Mouse (Mus musculus): ENCODE data around the gene Rab21. TPM values are rescaled to one million over a fixed set of nuclear protein-coding genes. Genes with fewer than 3 reads are reported as not detected.
"Not testable (repeated sequence)": the region's sequence is repeated elsewhere in the genome, so short reads cannot be mapped to it uniquely, and the experiment has no call there.

The Rab21 gene
- polyA plus RNA-seq, 1 experiment from 2014 or later = 13.5 TPM

GRCm38 (mm10) chr10:115321317-115322035 is 6.1 kb upstream of the Rab21 start:
- WGBS = 84% methylated on average over 5 of the region's 5 CpGs
- H3K27me3 ChIP-seq = no peaks in the 10 kb centered on the region
- peaks cover under 1% of the 10 kb centered on the region for H3K4me1 ChIP-seq (replicated peaks)
- no peak for ATAC-seq (ENCODE audit: low FRiP score, low read depth)
- H3K9me3 ChIP-seq = no peaks in the 10 kb centered on the region
- no peak overlapping the region for H3K9ac ChIP-seq
- no peaks in the 10 kb centered on the region for H3K36me3 ChIP-seq
- no peak overlapping the region for H3K4me2 ChIP-seq
- no peak overlapping the region for H3K27ac ChIP-seq (replicated peaks)
- no peak overlapping the region for H3K4me3 ChIP-seq

GRCm38 (mm10) chr10:115318388-115318787 is 3.0 kb upstream of the Rab21 start:
- ATAC-seq (ENCODE audit: low FRiP score, low read depth); H3K9me3 ChIP-seq; H3K4me3 ChIP-seq; H3K4me2 ChIP-seq; H3K9ac ChIP-seq; H3K27me3 ChIP-seq; H3K36me3 ChIP-seq; H3K27ac ChIP-seq (replicated peaks): not testable (repeated sequence)
- peaks cover 15% of the 10 kb centered on the region for H3K4me1 ChIP-seq (replicated peaks)
- 75% methylated on average over 3 of the region's 3 CpGs for WGBS

- Histone ChIP-seq H3K4me1 (replicated peaks) (peaks cover 34% of the 10 kb centered on the region), H3K4me2 (peak overlapping the region; percentile 68), H3K27me3 (no peaks in the 10 kb centered on the region), H3K27ac (replicated peaks) (peak overlapping the region; percentile 96), H3K36me3 (no peaks in the 10 kb centered on the region), H3K9ac (no peak overlapping the region), H3K9me3 (no peaks in the 10 kb centered on the region), H3K4me3 (peak overlapping the region; percentile 98)
- ATAC-seq (ENCODE audit: low FRiP score, low read depth) = no peak
- WGBS = 45% methylated on average over 11 of the region's 11 CpGs
Measured at GRCm38 (mm10) chr10:115316313-115316712, 919 bp upstream of the Rab21 start.

GRCm38 (mm10) chr10:115314582-115315452 is 577 bp downstream of the Rab21 start:
- peak; percentile 75 for ATAC-seq (ENCODE audit: low FRiP score, low read depth)
- WGBS = 2% methylated on average over 51 of the region's 73 CpGs

GRCm38 (mm10) chr10:115314287-115314581 is 1.2 kb downstream of the Rab21 start:
- Histone ChIP-seq H3K27ac (replicated peaks) (0 out of 2 replicates have a peak overlapping the region, but pooled peaks have one; percentile 96), H3K9me3 (no peaks in the 10 kb centered on the region), H3K27me3 (no peaks in the 10 kb centered on the region), H3K36me3 (no peaks in the 10 kb centered on the region), H3K9ac (peak overlapping the region; percentile 97), H3K4me3 (peak overlapping the region; percentile 98), H3K4me1 (replicated peaks) (peaks cover 41% of the 10 kb centered on the region), H3K4me2 (peak overlapping the region; percentile 68)
- ATAC-seq (ENCODE audit: low FRiP score, low read depth) = no peak
- 19% methylated on average over 6 of the region's 6 CpGs for WGBS

More at GRCm38 (mm10) chr10:115314582-115315452, 577 bp downstream of the Rab21 start:
- H3K36me3 ChIP-seq = no peaks in the 10 kb centered on the region
- peak overlapping the region; percentile 68 for H3K4me2 ChIP-seq
- H3K9me3 ChIP-seq = no peaks in the 10 kb centered on the region
- peak overlapping the region; percentile 96 for H3K27ac ChIP-seq (replicated peaks)
- peak overlapping the region; percentile 98 for H3K4me3 ChIP-seq
- H3K4me1 ChIP-seq (replicated peaks) = peaks cover 41% of the 10 kb centered on the region
- no peaks in the 10 kb centered on the region for H3K27me3 ChIP-seq
- peak overlapping the region; percentile 97 for H3K9ac ChIP-seq

GRCm38 (mm10) chr10:115313641-115314286 is 1.6 kb downstream of the Rab21 start:
- WGBS = 53% methylated on average over 14 of the region's 14 CpGs
- ATAC-seq (ENCODE audit: low FRiP score, low read depth) = no peak
- Histone ChIP-seq H3K27ac (replicated peaks) (0 out of 2 replicates have a peak overlapping the region, but pooled peaks have one; percentile 96), H3K4me1 (replicated peaks) (peaks cover 41% of the 10 kb centered on the region), H3K9me3 (no peaks in the 10 kb centered on the region), H3K4me2 (peak overlapping the region; percentile 68), H3K36me3 (no peaks in the 10 kb centered on the region), H3K4me3 (peak overlapping the region; percentile 98), H3K27me3 (no peaks in the 10 kb centered on the region), H3K9ac (peak overlapping the region; percentile 97)

GRCm38 (mm10) chr10:115312732-115313131 is 2.7 kb downstream of the Rab21 start:
- H3K27ac ChIP-seq (replicated peaks) = no peak overlapping the region
- no peak for ATAC-seq (ENCODE audit: low FRiP score, low read depth)
- H3K4me2 ChIP-seq = peak overlapping the region; percentile 68
- WGBS = 64% methylated on average over 3 of the region's 3 CpGs
- H3K9ac ChIP-seq = no peak overlapping the region
- no peaks in the 10 kb centered on the region for H3K36me3 ChIP-seq
- no peaks in the 10 kb centered on the region for H3K27me3 ChIP-seq
- no peaks in the 10 kb centered on the region for H3K9me3 ChIP-seq
- peaks cover 41% of the 10 kb centered on the region for H3K4me1 ChIP-seq (replicated peaks)
- no peak overlapping the region for H3K4me3 ChIP-seq

GRCm38 (mm10) chr10:115312194-115312593 is 3.2 kb downstream of the Rab21 start:
- Histone ChIP-seq H3K9me3 (no peaks in the 10 kb centered on the region), H3K27me3 (no peaks in the 10 kb centered on the region), H3K27ac (replicated peaks) (no peak overlapping the region), H3K36me3 (no peaks in the 10 kb centered on the region), H3K4me2 (peak overlapping the region; percentile 68; the same call in 1 of the 2 replicates), H3K4me1 (replicated peaks) (peaks cover 41% of the 10 kb centered on the region), H3K9ac (no peak overlapping the region), H3K4me3 (no peak overlapping the region)
- WGBS = 96% methylated on average over 5 of the region's 5 CpGs
- ATAC-seq (ENCODE audit: low FRiP score, low read depth) = no peak

GRCm38 (mm10) chr10:115311263-115311965 is 4.0 kb downstream of the Rab21 start:
- Histone ChIP-seq H3K4me2 (no peak overlapping the region), H3K27me3 (no peaks in the 10 kb centered on the region), H3K9ac (no peak overlapping the region), H3K27ac (replicated peaks) (no peak overlapping the region), H3K4me3 (no peak overlapping the region), H3K36me3 (no peaks in the 10 kb centered on the region), H3K4me1 (replicated peaks) (peaks cover 39% of the 10 kb centered on the region), H3K9me3 (no peaks in the 10 kb centered on the region)
- 87% methylated on average over 14 of the region's 14 CpGs for WGBS
- no peak for ATAC-seq (ENCODE audit: low FRiP score, low read depth)

- WGBS = 96% methylated on average over 4 of the region's 4 CpGs
- no peak for ATAC-seq (ENCODE audit: low FRiP score, low read depth)
Measured at GRCm38 (mm10) chr10:115309191-115309590, 6.2 kb downstream of the Rab21 start.

GRCm38 (mm10) chr10:115307331-115307875 is 8.0 kb downstream of the Rab21 start:
- Histone ChIP-seq H3K4me3 (no peak overlapping the region), H3K9me3 (no peaks in the 10 kb centered on the region), H3K4me2 (no peak overlapping the region), H3K4me1 (replicated peaks) (peaks cover 15% of the 10 kb centered on the region), H3K27me3 (no peaks in the 10 kb centered on the region), H3K27ac (replicated peaks) (no peak overlapping the region), H3K9ac (no peak overlapping the region), H3K36me3 (no peaks in the 10 kb centered on the region)
- 93% methylated on average over 7 of the region's 7 CpGs for WGBS
- no peak for ATAC-seq (ENCODE audit: low FRiP score, low read depth)

More at GRCm38 (mm10) chr10:115309191-115309590, 6.2 kb downstream of the Rab21 start:
- Histone ChIP-seq H3K9me3 (no peaks in the 10 kb centered on the region), H3K4me2 (no peak overlapping the region), H3K4me3 (no peak overlapping the region), H3K9ac (no peak overlapping the region), H3K27ac (replicated peaks) (no peak overlapping the region), H3K36me3 (no peaks in the 10 kb centered on the region), H3K4me1 (replicated peaks) (peaks cover 33% of the 10 kb centered on the region), H3K27me3 (no peaks in the 10 kb centered on the region)
